Mouse (Mus musculus): ENCODE measurements around the gene Ppan. TPM values are rescaled to one million over a fixed set of nuclear protein-coding genes. Genes with fewer than 3 reads are reported as not detected.
A peak's percentile ranks its signal among the peaks of the same experiment; 100 is the strongest.

Ppan gene
- polyA plus RNA-seq, 1 experiment, result 44.3 TPM

- peak overlapping the region; percentile 25 for H3K4me3 ChIP-seq
- no peak for TF ChIP-seq MAX (IDR thresholded peaks at IDR 0.05; ENCODE audit: low read depth)
- no peak for TF ChIP-seq SRF (IDR thresholded peaks at IDR 0.05; ENCODE audit: control insufficient read depth, insufficient read length, low read depth)
- TF ChIP-seq CEBPB (IDR thresholded peaks at IDR 0.05; ENCODE audit: insufficient read depth, poor library complexity, severe bottlenecking), result no peak
- TF ChIP-seq TCF12 (IDR thresholded peaks at IDR 0.05; ENCODE audit: insufficient read depth, poor library complexity, severe bottlenecking), result no peak
- no peak for TF ChIP-seq MYOD1 (IDR thresholded peaks at IDR 0.05; ENCODE audit: control insufficient read depth in 1 of 3, insufficient read length in 2 of 3, low read depth in 2 of 3)
- no peak for TF ChIP-seq E2F4 (IDR thresholded peaks at IDR 0.05; ENCODE audit: insufficient read depth)
- no peak for TF ChIP-seq POLR2AphosphoS2 (IDR thresholded peaks at IDR 0.05; ENCODE audit: insufficient read length, low read depth)
- no peak for TF ChIP-seq POLR2A (IDR thresholded peaks at IDR 0.05; ENCODE audit: insufficient read length, low read depth)
- TF ChIP-seq MYOG (IDR thresholded peaks at IDR 0.05; ENCODE audit: control insufficient read depth in 1 of 3, insufficient read depth in 1 of 3, insufficient read length in 2 of 3, low read depth in 2 of 3), result no peak
- TF ChIP-seq TCF3 (IDR thresholded peaks at IDR 0.05; ENCODE audit: insufficient read length, low read depth), result no peak
- no peak for TF ChIP-seq REST (IDR thresholded peaks at IDR 0.05; ENCODE audit: insufficient read depth, insufficient read length)
- TF ChIP-seq USF1 (IDR thresholded peaks at IDR 0.05; ENCODE audit: low read depth), result no peak
- H3K36me3 ChIP-seq (ENCODE audit: control insufficient read depth, insufficient read depth), result no peaks in the 10 kb centered on the region
- peak overlapping the region; percentile 23 for H3ac ChIP-seq (ENCODE audit: control insufficient read depth, insufficient read length)
- no peaks in the 10 kb centered on the region for H3K27me3 ChIP-seq (ENCODE audit: control insufficient read depth, insufficient read depth, insufficient read length)
- peak overlapping the region; percentile 100 for H3K4me2 ChIP-seq (ENCODE audit: low read depth)
- no peaks in the 10 kb centered on the region for H3K79me2 ChIP-seq (ENCODE audit: control insufficient read depth, insufficient read depth)
Measured at GRCm38 (mm10) chr9:20878710-20879065, 9.3 kb upstream of the Ppan start.

GRCm38 (mm10) chr9:20879097-20879792 lies 8.7 kb upstream of the Ppan start, which contains the start of gene Angptl6:
Gene Angptl6, minus strand, starts transcription at chr9:20879727.
- H3K36me3 ChIP-seq (ENCODE audit: control insufficient read depth, insufficient read depth), result no peaks in the 10 kb centered on the region

GRCm38 (mm10) chr9:20886563-20886962 lies 1.4 kb upstream of the Ppan start:
- Histone ChIP-seq H3K27me3 (ENCODE audit: control insufficient read depth, insufficient read depth, insufficient read length) (no peaks in the 10 kb centered on the region), H3K79me2 (ENCODE audit: control insufficient read depth, insufficient read depth) (peaks cover 16% of the 10 kb centered on the region), H3K4me2 (ENCODE audit: low read depth) (no peak overlapping the region), H3K4me3 (no peak overlapping the region), H3K36me3 (ENCODE audit: control insufficient read depth, insufficient read depth) (peaks cover 18% of the 10 kb centered on the region), H3ac (ENCODE audit: control insufficient read depth, insufficient read length) (no peak overlapping the region)
- no peak for TF ChIP-seq E2F4 (IDR thresholded peaks at IDR 0.05; ENCODE audit: insufficient read depth)
- no peak for TF ChIP-seq POLR2A (IDR thresholded peaks at IDR 0.05; ENCODE audit: insufficient read length, low read depth)
- no peak for TF ChIP-seq SRF (IDR thresholded peaks at IDR 0.05; ENCODE audit: control insufficient read depth, insufficient read length, low read depth)
- TF ChIP-seq MYOD1 (IDR thresholded peaks at IDR 0.05; ENCODE audit: control insufficient read depth in 1 of 3, insufficient read length in 2 of 3, low read depth in 2 of 3), result no peak

More at GRCm38 (mm10) chr9:20879097-20879792, 8.7 kb upstream of the Ppan start, which contains the start of gene Angptl6:
- no peak for TF ChIP-seq E2F4 (IDR thresholded peaks at IDR 0.05; ENCODE audit: insufficient read depth)
- no peak for TF ChIP-seq TCF12 (IDR thresholded peaks at IDR 0.05; ENCODE audit: insufficient read depth, poor library complexity, severe bottlenecking)
- TF ChIP-seq MYOG (IDR thresholded peaks at IDR 0.05; ENCODE audit: control insufficient read depth in 1 of 3, insufficient read depth in 1 of 3, insufficient read length in 2 of 3, low read depth in 2 of 3), result no peak
- TF ChIP-seq USF1 (IDR thresholded peaks at IDR 0.05; ENCODE audit: low read depth), result no peak
- TF ChIP-seq POLR2AphosphoS2 (IDR thresholded peaks at IDR 0.05; ENCODE audit: insufficient read length, low read depth), result no peak
- no peak for TF ChIP-seq MAX (IDR thresholded peaks at IDR 0.05; ENCODE audit: low read depth)
- TF ChIP-seq POLR2A (IDR thresholded peaks at IDR 0.05; ENCODE audit: insufficient read length, low read depth), result no peak
- no peak for TF ChIP-seq MYOD1 (IDR thresholded peaks at IDR 0.05; ENCODE audit: control insufficient read depth in 1 of 3, insufficient read length in 2 of 3, low read depth in 2 of 3)
- TF ChIP-seq TCF3 (IDR thresholded peaks at IDR 0.05; ENCODE audit: insufficient read length, low read depth), result no peak
- Histone ChIP-seq H3ac (ENCODE audit: control insufficient read depth, insufficient read length) (peak within 1 kb of the TSS; percentile 23), H3K79me2 (ENCODE audit: control insufficient read depth, insufficient read depth) (no peaks in the 10 kb centered on the region), H3K4me2 (ENCODE audit: low read depth) (peak within 1 kb of the TSS; percentile 100), H3K4me3 (peak within 1 kb of the TSS; percentile 25), H3K27me3 (ENCODE audit: control insufficient read depth, insufficient read depth, insufficient read length) (no peaks in the 10 kb centered on the region)

- peak overlapping the region; percentile 96 for H3K4me3 ChIP-seq
- H3K4me2 ChIP-seq (ENCODE audit: low read depth), result peak overlapping the region; percentile 76
Measured at GRCm38 (mm10) chr9:20887191-20887590, 784 bp upstream of the Ppan start.

GRCm38 (mm10) chr9:20888386-20888765 lies 401 bp downstream of the Ppan start:
- TF ChIP-seq TCF3 (IDR thresholded peaks at IDR 0.05; ENCODE audit: insufficient read length, low read depth), result no peak
- no peak for TF ChIP-seq USF1 (IDR thresholded peaks at IDR 0.05; ENCODE audit: low read depth)
- TF ChIP-seq TCF12 (IDR thresholded peaks at IDR 0.05; ENCODE audit: insufficient read depth, poor library complexity, severe bottlenecking), result no peak
- TF ChIP-seq MYOD1 (IDR thresholded peaks at IDR 0.05; ENCODE audit: control insufficient read depth in 1 of 3, insufficient read length in 2 of 3, low read depth in 2 of 3), result no peak
- TF ChIP-seq MAX (IDR thresholded peaks at IDR 0.05; ENCODE audit: low read depth), result no peak
- no peak for TF ChIP-seq POLR2A (IDR thresholded peaks at IDR 0.05; ENCODE audit: insufficient read length, low read depth)
- no peak for TF ChIP-seq MYOG (IDR thresholded peaks at IDR 0.05; ENCODE audit: control insufficient read depth in 1 of 3, insufficient read depth in 1 of 3, insufficient read length in 2 of 3, low read depth in 2 of 3)
- no peak for TF ChIP-seq REST (IDR thresholded peaks at IDR 0.05; ENCODE audit: insufficient read depth, insufficient read length)
- TF ChIP-seq POLR2AphosphoS2 (IDR thresholded peaks at IDR 0.05; ENCODE audit: insufficient read length, low read depth), result no peak
- no peak for TF ChIP-seq E2F4 (IDR thresholded peaks at IDR 0.05; ENCODE audit: insufficient read depth)
- TF ChIP-seq SRF (IDR thresholded peaks at IDR 0.05; ENCODE audit: control insufficient read depth, insufficient read length, low read depth), result no peak
- Histone ChIP-seq H3K4me3 (peak overlapping the region; percentile 96), H3K36me3 (ENCODE audit: control insufficient read depth, insufficient read depth) (peaks cover 25% of the 10 kb centered on the region), H3ac (ENCODE audit: control insufficient read depth, insufficient read length) (peak overlapping the region; percentile 79), H3K79me2 (ENCODE audit: control insufficient read depth, insufficient read depth) (peaks cover 16% of the 10 kb centered on the region), H3K4me2 (ENCODE audit: low read depth) (peak overlapping the region; percentile 94), H3K27me3 (ENCODE audit: control insufficient read depth, insufficient read depth, insufficient read length) (no peaks in the 10 kb centered on the region)

More at GRCm38 (mm10) chr9:20887191-20887590, 784 bp upstream of the Ppan start:
- Histone ChIP-seq H3K79me2 (ENCODE audit: control insufficient read depth, insufficient read depth) (peaks cover 16% of the 10 kb centered on the region), H3K27me3 (ENCODE audit: control insufficient read depth, insufficient read depth, insufficient read length) (no peaks in the 10 kb centered on the region), H3ac (ENCODE audit: control insufficient read depth, insufficient read length) (no peak overlapping the region), H3K36me3 (ENCODE audit: control insufficient read depth, insufficient read depth) (peaks cover 24% of the 10 kb centered on the region)
- TF ChIP-seq POLR2A (IDR thresholded peaks at IDR 0.05; ENCODE audit: insufficient read length, low read depth), result no peak
- no peak for TF ChIP-seq MAX (IDR thresholded peaks at IDR 0.05; ENCODE audit: low read depth)
- TF ChIP-seq TCF3 (IDR thresholded peaks at IDR 0.05; ENCODE audit: insufficient read length, low read depth), result no peak
- no peak for TF ChIP-seq SRF (IDR thresholded peaks at IDR 0.05; ENCODE audit: control insufficient read depth, insufficient read length, low read depth)
- no peak for TF ChIP-seq REST (IDR thresholded peaks at IDR 0.05; ENCODE audit: insufficient read depth, insufficient read length)
- TF ChIP-seq E2F4 (IDR thresholded peaks at IDR 0.05; ENCODE audit: insufficient read depth), result no peak

Measured in myocyte (in vitro differentiated cells).